Mouse (Mus musculus): ENCODE data around the gene Tas2r138.

- TF ChIP-seq CTCF (IDR thresholded peaks at IDR 0.05; ENCODE audit: borderline replicate concordance, extremely low read depth, insufficient read depth, insufficient read length) (no peak), POLR2A (IDR thresholded peaks at IDR 0.05; ENCODE audit: borderline replicate concordance, extremely low read depth, insufficient read depth, insufficient read length, poor library complexity, severe bottlenecking) (no peak)
Measured at GRCm38 (mm10) chr6:40573618-40574017, 39.5 kb downstream of the Tas2r138 start.

Data from brain, embryonic 14.5 days (tissue).